Mouse (Mus musculus) heart, embryonic 10.5 days (tissue): ENCODE data around the gene Scube2. TPM values are rescaled to one million over a fixed set of nuclear protein-coding genes. Genes with fewer than 3 reads are reported as not detected.

Experiments used
- DNase-seq: peaks from one replicate; pipeline ENCODE4 v3.0.0-alpha.2; 2017; ENCODE audit warnings: low spot score
- H3K27ac ChIP-seq: fragments of 300-500 bp; sonication (generic); 2 replicates; pipeline ENCODE4 v1.5.1; 2016; ENCODE audit warnings: mild to moderate bottlenecking
- H3K27me3 ChIP-seq: fragments of 300-500 bp; sonication (generic); 2 replicates; pipeline ENCODE4 v1.6.1; 2016; ENCODE audit warnings: mild to moderate bottlenecking; ENCODE audit not compliant: poor library complexity, insufficient read depth, severe bottlenecking
- H3K36me3 ChIP-seq: fragments of 300-500 bp; sonication (generic); 2 replicates; pipeline ENCODE4 v1.6.1; 2016; ENCODE audit warnings: mild to moderate bottlenecking, moderate library complexity
- H3K4me1 ChIP-seq: fragments of 300-500 bp; sonication (generic); 2 replicates; pipeline ENCODE4 v1.6.1; 2016; ENCODE audit warnings: mild to moderate bottlenecking
- H3K4me3 ChIP-seq: fragments of 300-500 bp; sonication (generic); 2 replicates; pipeline ENCODE4 v1.5.1; 2016; ENCODE audit warnings: mild to moderate bottlenecking, moderate library complexity
- H3K9me3 ChIP-seq: fragments of 300-500 bp; sonication (generic); 2 replicates; pipeline ENCODE4 v1.6.1; 2016; ENCODE audit warnings: mild to moderate bottlenecking, moderate library complexity
- WGBS: fragments of 180-500 bp; shearing (Covaris S2); methylation state at CpG from one replicate; pipeline ENCODE4 v1.1.7; 2016; 5-methylcytosine and 5-hydroxymethylcytosine counted together
- polyA plus RNA-seq: library from polyadenylated mRNA; unstranded; fragments of >200 nt; fragmentation: Nextera tagmentation; extraction: Ambion mirVana; gene quantifications from 2 replicates; pipeline ENCODE4 v1.2.1, GENCODE M21; 2016

Gene Scube2
- polyA plus RNA-seq: 4.7 and 11.3 TPM in 2 replicates

DNA sequence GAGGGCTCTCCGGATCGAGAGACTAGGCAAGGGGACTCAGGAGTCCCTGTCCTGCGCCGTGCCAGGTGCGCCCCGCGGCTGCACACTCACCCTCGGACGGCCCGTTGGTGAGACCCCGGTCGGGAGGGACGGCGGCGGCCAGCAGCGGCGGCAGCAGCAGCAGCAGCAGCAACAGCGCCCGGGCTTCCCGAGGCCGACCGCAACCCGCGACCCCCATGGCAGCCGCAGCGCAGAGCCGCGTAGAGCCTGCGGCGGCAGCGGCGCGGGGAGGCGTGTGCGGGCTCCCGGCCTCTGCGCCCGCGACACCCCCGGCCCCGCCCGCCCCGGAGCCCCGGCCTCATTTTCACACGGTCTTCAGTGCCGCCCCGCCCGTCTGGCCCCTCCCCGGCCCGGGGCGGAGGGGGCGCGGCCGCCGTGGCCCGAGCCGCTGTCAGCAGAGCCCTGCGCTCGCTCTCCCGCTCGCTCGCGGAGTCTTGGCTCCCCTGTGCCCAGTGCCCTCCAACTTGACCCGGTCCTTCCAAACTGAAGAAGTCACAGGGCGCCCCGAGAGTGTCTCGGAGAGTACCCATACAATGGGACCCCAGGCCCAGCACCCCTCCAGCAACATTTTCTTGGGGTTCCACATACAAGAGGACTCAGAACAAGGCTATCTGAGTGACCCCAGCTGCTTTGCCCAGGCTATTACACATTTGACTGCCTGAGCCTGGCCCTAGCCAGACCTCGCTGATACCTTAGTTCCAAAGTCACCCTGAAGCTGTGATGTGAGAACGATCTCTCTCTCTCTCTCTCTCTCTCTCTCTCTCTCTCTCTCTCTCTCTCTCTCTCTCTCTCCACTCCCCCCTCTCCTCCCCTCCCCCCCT is at the start of gene Scube2:
Gene Scube2, minus strand, starts transcription at position 310 of the 860 bp plus-strand sequence.
- no peaks in the 10 kb centered on the region for H3K9me3 ChIP-seq
- peaks cover 44% of the 10 kb centered on the region for H3K27me3 ChIP-seq

GRCm38 (mm10) chr7:109906165-109906564 is 40.7 kb upstream of the Scube2 start:
- no peaks in the 10 kb centered on the region for H3K9me3 ChIP-seq
- WGBS: 92% methylated on average over 2 of the region's 2 CpGs
- DNase-seq: no peak

More for the DNA sequence above, at the start of gene Scube2:
- no peak for DNase-seq
- peak within 1 kb of the TSS; percentile 89 for H3K27ac ChIP-seq
- H3K4me3 ChIP-seq: peak within 1 kb of the TSS; percentile 78
- 1% methylated on average over 63 of the region's 69 CpGs for WGBS
- peaks cover 39% of the 10 kb centered on the region for H3K4me1 ChIP-seq
- no peaks in the 10 kb centered on the region for H3K36me3 ChIP-seq

DNA sequence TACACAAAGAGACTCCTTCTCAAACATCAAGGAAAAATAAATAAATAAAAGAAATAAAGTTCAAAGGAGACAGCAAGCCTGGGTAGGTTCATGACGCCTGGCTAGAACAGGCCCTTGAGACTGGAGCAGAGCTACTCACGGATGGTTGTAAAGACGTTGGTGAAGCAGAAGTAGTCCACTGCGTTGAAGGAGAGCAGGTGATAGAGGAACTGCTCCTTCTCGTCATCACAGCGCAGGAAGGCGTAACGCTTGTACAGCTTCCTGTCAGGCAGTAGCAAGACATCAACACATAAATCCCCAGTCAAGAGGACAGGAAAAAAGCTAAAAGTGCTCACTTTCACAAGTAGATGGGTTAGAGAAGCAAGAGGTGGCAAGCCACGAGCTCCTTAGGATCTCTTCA is 35.4 kb upstream of the Scube2 start:
- no peak overlapping the region for H3K4me3 ChIP-seq
- no peak for DNase-seq
- H3K27ac ChIP-seq: no peak overlapping the region
- WGBS: 82% methylated on average over 9 of the region's 9 CpGs
- H3K9me3 ChIP-seq: no peaks in the 10 kb centered on the region
- no peaks in the 10 kb centered on the region for H3K27me3 ChIP-seq
- H3K36me3 ChIP-seq: peaks cover 98% of the 10 kb centered on the region
- H3K4me1 ChIP-seq: 0 out of 2 replicates have a peak, but pooled peaks cover 2% of the 10 kb centered on the region

More at GRCm38 (mm10) chr7:109906165-109906564, 40.7 kb upstream of the Scube2 start:
- Histone ChIP-seq H3K4me3 (no peak overlapping the region), H3K4me1 (no peaks in the 10 kb centered on the region), H3K27ac (no peak overlapping the region), H3K27me3 (no peaks in the 10 kb centered on the region), H3K36me3 (peaks cover 92% of the 10 kb centered on the region)

- Histone ChIP-seq H3K4me1 (0 out of 2 replicates have a peak, but pooled peaks cover 2% of the 10 kb centered on the region), H3K27me3 (no peaks in the 10 kb centered on the region), H3K9me3 (no peaks in the 10 kb centered on the region), H3K27ac (no peak overlapping the region), H3K36me3 (peaks cover 98% of the 10 kb centered on the region), H3K4me3 (no peak overlapping the region)
- no peak for DNase-seq
Measured at GRCm38 (mm10) chr7:109898911-109899310, 33.4 kb upstream of the Scube2 start.

GRCm38 (mm10) chr7:109892530-109892929 is 27.1 kb upstream of the Scube2 start:
- DNase-seq: no peak
- Histone ChIP-seq H3K36me3 (peaks cover 74% of the 10 kb centered on the region), H3K27ac (no peak overlapping the region), H3K9me3 (no peaks in the 10 kb centered on the region), H3K27me3 (no peaks in the 10 kb centered on the region), H3K4me3 (no peak overlapping the region), H3K4me1 (no peaks in the 10 kb centered on the region)
- WGBS: 34% methylated on average over 3 of the region's 3 CpGs

- WGBS: 89% methylated on average over 4 of the region's 4 CpGs
- DNase-seq: no peak
- no peak overlapping the region for H3K4me3 ChIP-seq
- H3K36me3 ChIP-seq: peaks cover 72% of the 10 kb centered on the region
- H3K4me1 ChIP-seq: no peaks in the 10 kb centered on the region
- no peak overlapping the region for H3K27ac ChIP-seq
- no peaks in the 10 kb centered on the region for H3K9me3 ChIP-seq
- H3K27me3 ChIP-seq: no peaks in the 10 kb centered on the region
Measured at GRCm38 (mm10) chr7:109891786-109892185, 26.3 kb upstream of the Scube2 start.

DNA sequence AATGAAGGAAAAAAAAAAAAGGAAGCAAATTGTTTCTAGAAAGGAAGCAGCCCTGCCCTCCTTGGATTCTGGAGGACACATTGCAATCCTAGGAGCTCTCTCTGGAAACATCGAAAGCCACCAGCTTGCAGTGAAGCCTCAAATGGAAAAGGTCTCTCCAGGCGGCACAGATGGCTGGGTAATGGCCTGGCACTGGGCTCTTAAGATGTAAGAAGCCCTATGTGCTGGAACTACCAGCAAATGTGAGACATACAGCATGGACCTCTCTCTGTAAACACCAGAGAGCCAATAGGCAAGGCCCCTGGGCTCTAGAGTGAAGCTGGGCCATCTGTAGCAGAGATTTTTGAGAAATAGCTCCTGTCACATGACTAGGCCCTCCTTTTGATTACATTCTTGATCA is 24.8 kb upstream of the Scube2 start:
- DNase-seq: no peak
- 85% methylated on average over 2 of the region's 2 CpGs for WGBS
- no peak overlapping the region for H3K4me3 ChIP-seq
- peaks cover 62% of the 10 kb centered on the region for H3K36me3 ChIP-seq
- H3K9me3 ChIP-seq: no peaks in the 10 kb centered on the region
- H3K4me1 ChIP-seq: no peaks in the 10 kb centered on the region
- H3K27ac ChIP-seq: no peak overlapping the region
- H3K27me3 ChIP-seq: no peaks in the 10 kb centered on the region

DNA sequence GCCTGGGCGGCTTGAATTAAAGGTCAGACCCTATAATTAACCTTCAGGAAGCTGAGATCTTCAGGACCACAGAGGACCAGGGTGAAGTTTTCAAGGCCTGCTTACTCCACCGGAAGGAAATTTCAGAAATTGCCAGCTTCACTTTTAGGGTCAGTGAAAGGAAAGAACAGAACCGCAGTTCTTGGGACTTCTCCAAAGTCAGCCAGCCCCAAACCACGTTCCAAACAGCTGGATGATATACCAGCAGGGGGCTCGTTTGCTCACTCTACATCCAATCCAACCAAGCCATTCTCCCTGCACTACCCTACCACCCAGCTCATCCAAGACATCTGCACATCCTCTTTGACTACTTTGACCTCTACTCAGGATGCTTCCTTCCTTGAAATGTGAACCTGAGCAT is 23.8 kb upstream of the Scube2 start:
- Histone ChIP-seq H3K27me3 (no peaks in the 10 kb centered on the region), H3K9me3 (no peaks in the 10 kb centered on the region), H3K4me3 (no peak overlapping the region), H3K36me3 (peaks cover 52% of the 10 kb centered on the region), H3K4me1 (no peaks in the 10 kb centered on the region), H3K27ac (no peak overlapping the region)
- 72% methylated on average over 5 of the region's 5 CpGs for whole genome bisulfite sequencing
- no peak for DNase-seq

DNA sequence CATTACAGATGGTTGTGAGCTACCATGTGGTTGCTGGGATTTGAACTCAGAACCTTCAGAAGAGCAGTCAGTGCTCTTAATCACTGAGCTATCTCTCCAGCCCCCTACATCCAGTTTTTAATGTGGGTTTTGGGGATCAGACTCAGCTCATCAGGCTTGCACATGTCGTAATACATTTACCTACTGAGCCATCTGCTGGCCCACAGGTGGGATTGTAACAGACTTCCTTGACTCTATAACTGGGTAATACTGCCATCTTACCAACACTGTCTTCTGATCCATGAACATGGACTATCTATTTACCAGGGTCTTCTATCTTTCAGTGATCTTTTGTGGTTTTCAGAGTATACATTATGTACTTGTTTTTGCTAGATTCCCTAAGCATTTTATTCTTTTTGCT is 20.8 kb upstream of the Scube2 start:
- Histone ChIP-seq H3K4me1 (no peaks in the 10 kb centered on the region), H3K9me3 (no peaks in the 10 kb centered on the region)

DNA sequence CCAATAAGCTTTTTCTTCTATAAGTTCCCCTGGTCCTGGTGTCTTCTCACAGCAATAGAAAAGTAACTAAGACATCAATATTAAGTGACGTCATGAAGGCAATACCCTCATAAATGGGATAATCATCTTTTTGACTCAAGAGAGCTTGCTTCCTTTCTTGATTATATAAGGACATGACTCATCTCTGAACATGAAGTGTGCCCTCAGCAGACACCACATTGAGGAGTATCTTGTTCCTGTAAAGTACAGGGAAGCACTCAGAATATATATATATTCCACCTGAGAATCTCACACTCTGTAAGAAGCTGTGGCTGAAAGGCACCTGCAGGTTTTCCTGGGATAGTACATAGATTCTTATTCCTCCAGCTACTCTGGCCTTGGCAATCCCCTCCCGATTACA is 17.1 kb upstream of the Scube2 start:
- no peak for DNase-seq
- Histone ChIP-seq H3K4me3 (no peak overlapping the region), H3K27ac (no peak overlapping the region), H3K4me1 (peaks cover 7% of the 10 kb centered on the region), H3K36me3 (peaks cover 10% of the 10 kb centered on the region), H3K27me3 (no peaks in the 10 kb centered on the region), H3K9me3 (no peaks in the 10 kb centered on the region)
- 87% methylated on average over 2 of the region's 2 CpGs for WGBS

More for the DNA sequence above, 20.8 kb upstream of the Scube2 start:
- H3K36me3 ChIP-seq: peaks cover 27% of the 10 kb centered on the region
- H3K27me3 ChIP-seq: no peaks in the 10 kb centered on the region
- H3K4me3 ChIP-seq: no peak overlapping the region
- no peak overlapping the region for H3K27ac ChIP-seq
- no peak for DNase-seq
- 86% methylated on average over 1 of the region's 1 CpGs for WGBS

DNA sequence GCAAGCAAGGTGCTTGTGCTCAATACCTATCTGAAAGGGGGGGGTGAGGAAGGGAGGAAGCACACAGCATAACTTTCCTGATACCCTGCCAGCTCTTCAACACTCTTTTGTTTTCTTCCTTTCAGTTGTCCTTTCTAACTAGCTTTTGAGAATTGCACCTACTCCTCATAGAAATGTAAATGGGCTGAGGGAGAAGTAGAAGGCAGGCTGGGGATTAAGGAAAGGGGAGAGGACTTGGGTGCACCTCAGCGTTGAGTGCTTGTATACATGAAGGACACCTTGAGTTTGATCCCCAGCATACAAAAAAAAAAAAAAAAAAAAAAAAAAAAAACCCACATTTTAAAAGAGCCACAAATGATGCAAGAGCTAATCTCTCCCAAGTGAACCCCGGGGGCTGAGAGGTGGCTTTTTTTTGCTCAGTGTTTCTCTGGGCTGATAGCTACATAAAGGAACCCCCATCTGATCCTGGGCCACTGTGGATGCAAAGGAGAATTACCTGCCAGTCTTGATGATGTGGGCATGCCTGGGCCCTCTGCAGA is 16.2 kb upstream of the Scube2 start:
- no peak overlapping the region for H3K4me3 ChIP-seq
- DNase-seq: no peak
- H3K9me3 ChIP-seq: no peaks in the 10 kb centered on the region
- H3K27me3 ChIP-seq: no peaks in the 10 kb centered on the region
- 59% methylated on average over 2 of the region's 2 CpGs for WGBS
- peaks cover 4% of the 10 kb centered on the region for H3K36me3 ChIP-seq
- no peak overlapping the region for H3K27ac ChIP-seq
- H3K4me1 ChIP-seq: peaks cover 7% of the 10 kb centered on the region

GRCm38 (mm10) chr7:109879158-109879557 is 13.7 kb upstream of the Scube2 start:
- no peaks in the 10 kb centered on the region for H3K36me3 ChIP-seq
- no peaks in the 10 kb centered on the region for H3K9me3 ChIP-seq
- H3K4me3 ChIP-seq: peak overlapping the region; percentile 37
- H3K27ac ChIP-seq: peak overlapping the region; percentile 81
- DNase-seq: no peak
- H3K4me1 ChIP-seq: peaks cover 10% of the 10 kb centered on the region
- H3K27me3 ChIP-seq: no peaks in the 10 kb centered on the region
- 37% methylated on average over 12 of the region's 12 CpGs for WGBS

GRCm38 (mm10) chr7:109876085-109876484 is 10.6 kb upstream of the Scube2 start:
- no peak for DNase-seq
- Histone ChIP-seq H3K27ac (no peak overlapping the region), H3K36me3 (no peaks in the 10 kb centered on the region), H3K27me3 (no peaks in the 10 kb centered on the region), H3K4me3 (no peak overlapping the region), H3K9me3 (no peaks in the 10 kb centered on the region), H3K4me1 (peaks cover 10% of the 10 kb centered on the region)
- WGBS: 60% methylated on average over 8 of the region's 8 CpGs
